Mouse (Mus musculus): ENCODE results near the gene Shisa5. TPM values are rescaled to one million over a fixed set of nuclear protein-coding genes. Genes with fewer than 3 reads are reported as not detected.

Gene Shisa5
- total RNA-seq (2021) = 10 to 100 TPM; 50.6 to 54.3 TPM
- long read RNA-seq, experiment 1, transcript Shisa5-203 (4 exons, 1,038 nt) = minor isoform, 8 of 86 reads
- long read RNA-seq, experiment 1, transcript Shisa5-202 (6 exons, 1,910 nt) = minor isoform, 16 of 86 reads
- long read RNA-seq, experiment 1, transcript Shisa5-201 (6 exons, 1,834 nt) = major isoform, 49 of 86 reads
- long read RNA-seq, experiment 1, partial matches to known transcripts = 2 of 86 reads
- long read RNA-seq, experiment 1, other reads (novel, unspliced or antisense) = 11 of 86 reads
- long read RNA-seq, experiment 2, transcript Shisa5-201 (6 exons, 1,834 nt) = major isoform, 51 of 79 reads
- long read RNA-seq, experiment 2, transcript Shisa5-202 (6 exons, 1,910 nt) = minor isoform, 20 of 79 reads
- long read RNA-seq, experiment 2, partial matches to known transcripts = 0 of 79 reads
- long read RNA-seq, experiment 2, other reads (novel, unspliced or antisense) = 7 of 79 reads

- peak; percentile 80 to 85 for DNase-seq (ENCODE audit: low spot score in 2 of 2)
These were observed at the start of gene Shisa5 for GRCm38 (mm10) chr9:109038086-109038895. Gene Shisa5 (plus strand): TSS chr9:109038565.

GRCm38 (mm10) chr9:108989802-108990461, 48.4 kb upstream of the Shisa5 start:
- DNase-seq (ENCODE audit: low spot score in 2 of 2) = no peak

GRCm38 (mm10) chr9:108990462-108990820, 47.9 kb upstream of the Shisa5 start:
- no peak for DNase-seq (ENCODE audit: low spot score in 2 of 2)

- peak; percentile 77 to 94 for DNase-seq (ENCODE audit: low spot score in 2 of 2)
These were observed 46.8 kb upstream of the Shisa5 start, which contains the start of gene Pfkfb4 for GRCm38 (mm10) chr9:108991428-108992084. Gene Pfkfb4 (plus strand): TSS chr9:108991778.

- DNase-seq (ENCODE audit: low spot score in 2 of 2) = no peak
These were observed 46.3 kb upstream of the Shisa5 start for GRCm38 (mm10) chr9:108992085-108992469.

GRCm38 (mm10) chr9:108992620-108993361, 45.6 kb upstream of the Shisa5 start:
- no peak for DNase-seq (ENCODE audit: low spot score in 2 of 2)

GRCm38 (mm10) chr9:108996411-108996810, 42.0 kb upstream of the Shisa5 start:
- no peak for DNase-seq (ENCODE audit: low spot score in 2 of 2)

GRCm38 (mm10) chr9:108998287-108999166, 39.8 kb upstream of the Shisa5 start:
- no peak for DNase-seq (ENCODE audit: low spot score in 2 of 2)

GRCm38 (mm10) chr9:108999167-108999526, 39.2 kb upstream of the Shisa5 start:
- no peak for DNase-seq (ENCODE audit: low spot score in 2 of 2)

GRCm38 (mm10) chr9:109000726-109001125, 37.6 kb upstream of the Shisa5 start:
- peak in 1 of 2 experiments; percentile 55 for DNase-seq (ENCODE audit: low spot score in 2 of 2)

GRCm38 (mm10) chr9:109003201-109003600, 35.2 kb upstream of the Shisa5 start:
- no peak for DNase-seq (ENCODE audit: low spot score in 2 of 2)

- DNase-seq (ENCODE audit: low spot score in 2 of 2) = no peak
These were observed 31.2 kb upstream of the Shisa5 start for GRCm38 (mm10) chr9:109007025-109007780.

GRCm38 (mm10) chr9:109008081-109008480, 30.3 kb upstream of the Shisa5 start:
- no peak for DNase-seq (ENCODE audit: low spot score in 2 of 2)

GRCm38 (mm10) chr9:109008994-109009635, 29.2 kb upstream of the Shisa5 start:
- DNase-seq (ENCODE audit: low spot score in 2 of 2) = no peak

- DNase-seq (ENCODE audit: low spot score in 2 of 2) = peak in 1 of 2 experiments; percentile 63
These were observed 28.6 kb upstream of the Shisa5 start for GRCm38 (mm10) chr9:109009636-109010315.

- DNase-seq (ENCODE audit: low spot score in 2 of 2) = no peak
These were observed 28.1 kb upstream of the Shisa5 start for GRCm38 (mm10) chr9:109010316-109010690.

- no peak for DNase-seq (ENCODE audit: low spot score in 2 of 2)
These were observed 23.0 kb upstream of the Shisa5 start for GRCm38 (mm10) chr9:109015397-109015796.
